ENCODE assay signal across 21 mouse cellular contexts in the genomic region with DNA sequence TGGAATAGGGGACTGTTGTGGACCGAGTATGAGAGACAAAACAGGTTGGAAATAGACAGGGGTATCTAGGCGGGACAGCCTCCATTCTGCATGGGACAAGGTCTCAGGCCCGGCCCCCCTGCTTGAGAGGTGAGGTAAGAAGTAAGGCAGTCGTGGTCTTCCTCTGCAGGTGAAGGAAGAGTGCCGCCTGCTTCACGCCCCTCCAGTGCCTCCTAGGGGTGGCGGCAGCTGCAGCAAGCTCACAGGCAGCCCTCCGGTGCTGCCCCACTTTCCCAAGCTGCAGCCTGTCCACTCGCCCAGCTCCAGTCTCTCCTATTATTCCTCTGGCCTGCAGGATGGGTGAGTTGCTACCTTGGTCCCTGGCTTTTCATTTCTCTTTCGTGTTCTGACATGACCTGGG. TPM values are rescaled to one million over a fixed set of nuclear protein-coding genes. Genes with fewer than 3 reads are reported as not detected.
DNase-seq lines count a peak whose midpoint lies in the region; ATAC-seq and TF ChIP-seq lines count a peak whose summit lies in the region.
"Had no signal": no experiment of that assay in that cellular context is flagged by ENCODE, and none has a peak within 500 bp of the region (broad histone marks: within the 10 kb centered on the region; RNA-seq: fewer than 3 reads in every experiment).

No protein-coding gene starts in this region.

- 41% methylated on average over 10 of the region's 10 CpGs for WGBS in forebrain, postnatal 0 days
- 38% methylated on average over 10 of the region's 10 CpGs for WGBS in forebrain, embryonic 15.5 days
- 67% methylated on average over 10 of the region's 10 CpGs for WGBS in liver, adult 2 months
- 36% methylated on average over 10 of the region's 10 CpGs for WGBS in stomach, postnatal 0 days

- no peak overlapping the region for H3K4me2 ChIP-seq in forebrain, postnatal 0 days (ENCODE audit: low read depth)
- no peak overlapping the region for H3K4me2 ChIP-seq in forebrain, embryonic 15.5 days (replicated peaks)
- no peak overlapping the region for H3K4me2 ChIP-seq in stomach, postnatal 0 days (replicated peaks; ENCODE audit: low read depth)

- TF ChIP-seq POLR2A in liver, adult 2 months (IDR thresholded peaks at IDR 0.05; ENCODE audit: extremely low read depth, insufficient read depth, low read length): no peak

- no peaks in the 10 kb centered on the region for H3K79me2 ChIP-seq in liver, adult 2 months (ENCODE audit: control insufficient read depth, insufficient read depth, low read length)

- peaks cover 28% of the 10 kb centered on the region for H3K36me3 ChIP-seq in forebrain, postnatal 0 days (ENCODE audit: insufficient read depth)
- peaks cover 42% of the 10 kb centered on the region for H3K36me3 ChIP-seq in forebrain, embryonic 15.5 days
- peaks cover 20% of the 10 kb centered on the region for H3K36me3 ChIP-seq in liver, adult 2 months (ENCODE audit: control insufficient read depth, insufficient read depth, low read length)
- peaks cover 14% of the 10 kb centered on the region for H3K36me3 ChIP-seq in stomach, postnatal 0 days (ENCODE audit: control insufficient read depth, insufficient read depth, low read length)

- H3K4me1 ChIP-seq in forebrain, postnatal 0 days (ENCODE audit: insufficient read depth): no peaks in the 10 kb centered on the region
- peaks cover 25% of the 10 kb centered on the region for H3K4me1 ChIP-seq in forebrain, embryonic 15.5 days
- peaks cover 5% of the 10 kb centered on the region; the same call in 1 of the 2 replicates for H3K4me1 ChIP-seq in liver, adult 2 months (ENCODE audit: control insufficient read depth, insufficient read depth, low read length)
- no peaks in the 10 kb centered on the region for H3K4me1 ChIP-seq in stomach, postnatal 0 days (replicated peaks; ENCODE audit: control insufficient read depth, insufficient read depth)

- H3K27ac ChIP-seq in forebrain, postnatal 0 days (ENCODE audit: low read depth, low read length): no peak overlapping the region
- no peak overlapping the region for H3K27ac ChIP-seq in forebrain, embryonic 15.5 days (replicated peaks)
- no peak overlapping the region for H3K27ac ChIP-seq in liver, adult 2 months (replicated peaks; ENCODE audit: insufficient read depth, low read depth, low read length)
- no peak overlapping the region for H3K27ac ChIP-seq in stomach, postnatal 0 days (replicated peaks)
- H3K27ac ChIP-seq: heart, embryonic 13.5 days; intestine, embryonic 15.5 days; liver, embryonic 15.5 days; macrophage; midbrain, embryonic 15.5 days had no signal

- peak; percentile 39 for TF ChIP-seq CTCF in forebrain, postnatal 0 days (IDR thresholded peaks at IDR 0.05; ENCODE audit: low read depth)
- TF ChIP-seq CTCF in liver, adult 2 months (IDR thresholded peaks at IDR 0.05; ENCODE audit: low read depth, low read length): peak; percentile 18; the same call in 1 of the 2 replicates
- peak; percentile 47 for TF ChIP-seq CTCF in stomach, postnatal 0 days (IDR thresholded peaks at IDR 0.05; ENCODE audit: low read depth)

- DNase-seq in forebrain, postnatal 0 days: no peak
- no peak for DNase-seq in liver, adult 2 months (ENCODE audit: extremely low read depth, low read depth, low spot score)
- no peak for DNase-seq in liver
- peak; percentile 15 for DNase-seq in thymus, postnatal 25 days
- no peak for DNase-seq in thymus, postnatal 0 days (ENCODE audit: low spot score)
- no peak for DNase-seq in stomach, postnatal 0 days (ENCODE audit: low spot score)
- no peak for DNase-seq in gastrocnemius, adult 8-10 months (ENCODE audit: low spot score in 2 of 2)
- DNase-seq: adrenal gland, postnatal 14 days; cerebellum, adult 8-10 months; kidney, postnatal 10 days; layer of hippocampus, adult 9-11 months; thymus, postnatal 36 days had no signal

- ATAC-seq in forebrain, postnatal 0 days: no peak
- ATAC-seq in forebrain, embryonic 15.5 days (replicated peaks): no peak
- ATAC-seq in stomach, postnatal 0 days (ENCODE audit: low FRiP score, low TSS enrichment): no peak
- ATAC-seq: intestine, embryonic 15.5 days; midbrain, embryonic 15.5 days had no signal

- H3K27me3 ChIP-seq in forebrain, postnatal 0 days (ENCODE audit: insufficient read depth, low read length): no peaks in the 10 kb centered on the region
- H3K27me3 ChIP-seq in forebrain, embryonic 15.5 days: no peaks in the 10 kb centered on the region
- H3K27me3 ChIP-seq in liver, adult 2 months (ENCODE audit: control insufficient read depth, insufficient read depth, low read length): peaks cover 8% of the 10 kb centered on the region
- H3K27me3 ChIP-seq in stomach, postnatal 0 days (ENCODE audit: control insufficient read depth, insufficient read depth, low read length): peaks cover 8% of the 10 kb centered on the region
- H3K27me3 ChIP-seq: midbrain, embryonic 15.5 days had no signal

- no peak overlapping the region for H3K4me3 ChIP-seq in forebrain, postnatal 0 days (ENCODE audit: low read depth, low read length)
- H3K4me3 ChIP-seq in forebrain, embryonic 15.5 days: no peak overlapping the region
- H3K4me3 ChIP-seq in liver, adult 2 months (ENCODE audit: insufficient read depth, low read depth, low read length): no peak overlapping the region
- no peak overlapping the region for H3K4me3 ChIP-seq in stomach, postnatal 0 days (ENCODE audit: low read depth, low read length)
- H3K4me3 ChIP-seq: erythroblast, embryonic 14.5 days; liver, embryonic 15.5 days had no signal

- no peak for TF ChIP-seq EP300 in stomach, postnatal 0 days (optimal IDR thresholded peaks at IDR 0.05)

- no peaks in the 10 kb centered on the region for H3K9me3 ChIP-seq in forebrain, postnatal 0 days (ENCODE audit: low read length)
- no peaks in the 10 kb centered on the region for H3K9me3 ChIP-seq in forebrain, embryonic 15.5 days
- no peaks in the 10 kb centered on the region for H3K9me3 ChIP-seq in stomach, postnatal 0 days (ENCODE audit: control insufficient read depth, low read length)
- H3K9me3 ChIP-seq: heart, embryonic 13.5 days; intestine, embryonic 15.5 days; liver, embryonic 15.5 days; midbrain, embryonic 15.5 days had no signal

- H3K9ac ChIP-seq in forebrain, postnatal 0 days: no peak overlapping the region
- H3K9ac ChIP-seq in forebrain, embryonic 15.5 days (replicated peaks): no peak overlapping the region
- no peak overlapping the region for H3K9ac ChIP-seq in liver, adult 2 months (ENCODE audit: low read depth, low read length)
- no peak overlapping the region for H3K9ac ChIP-seq in stomach, postnatal 0 days (ENCODE audit: low read length)
- H3K9ac ChIP-seq: intestine, embryonic 15.5 days; liver, embryonic 15.5 days; midbrain, embryonic 15.5 days had no signal

RNA-seq across cellular contexts. Expression of a gene that starts 9.8 kb away (rescaled TPM):
- total RNA-seq in forebrain, postnatal 0 days (2014; rRNA removed): 1.0 and 2.0 TPM in 2 replicates
- polyA plus RNA-seq in forebrain, postnatal 0 days (2015; fragmentation: Nextera tagmentation; extraction: Ambion mirVana): 2.0 and 2.5 TPM in 2 replicates
- polyA plus RNA-seq in forebrain, embryonic 15.5 days (2015; fragmentation: Nextera tagmentation; extraction: Ambion mirVana): 2.9 and 3.1 TPM in 2 replicates
- total RNA-seq in liver, adult 2 months (2014; rRNA removed): not detected in 2 replicates
- polyA plus RNA-seq in liver, adult 2 months (2012; rRNA removed): not detected in 2 replicates
- not detected in 2 replicates for polyA plus RNA-seq in thymus, postnatal 0 days (2015; fragmentation: Nextera tagmentation; extraction: Ambion mirVana)
- not detected in 2 replicates for polyA plus RNA-seq in stomach, postnatal 0 days (2015; fragmentation: Nextera tagmentation; extraction: Ambion mirVana)
- not detected for total RNA-seq in gastrocnemius, adult 8-10 months (2022)
- total RNA-seq: adrenal gland, postnatal 14 days; hematopoietic stem cell, adult 5-6 weeks had no signal
- polyA plus RNA-seq: erythroblast, embryonic 14.5 days; gonadal fat pad, adult 2 months; heart, embryonic 13.5 days; intestine, embryonic 15.5 days; liver, embryonic 15.5 days; macrophage had no signal

RNA-seq across cellular contexts. Expression of a gene that starts 10.8 kb away (rescaled TPM):
- 10.4 and 10.5 TPM in 2 replicates for total RNA-seq in forebrain, postnatal 0 days (2014; rRNA removed)
- polyA plus RNA-seq in forebrain, postnatal 0 days (2015; fragmentation: Nextera tagmentation; extraction: Ambion mirVana): 5.5 and 7.2 TPM in 2 replicates
- 12.7 and 12.8 TPM in 2 replicates for polyA plus RNA-seq in forebrain, embryonic 15.5 days (2015; fragmentation: Nextera tagmentation; extraction: Ambion mirVana)
- total RNA-seq in liver, adult 2 months (2014; rRNA removed): not detected in 2 replicates
- not detected in 2 replicates for polyA plus RNA-seq in liver, adult 2 months (2012; rRNA removed)
- polyA plus RNA-seq in thymus, postnatal 0 days (2015; fragmentation: Nextera tagmentation; extraction: Ambion mirVana): 0.05 and 0.09 TPM in 2 replicates
- 0.10 and 0.12 TPM in 2 replicates for polyA plus RNA-seq in stomach, postnatal 0 days (2015; fragmentation: Nextera tagmentation; extraction: Ambion mirVana)
- total RNA-seq in gastrocnemius, adult 8-10 months (2022): not detected
- total RNA-seq: hematopoietic stem cell, adult 5-6 weeks had no signal
- polyA plus RNA-seq: erythroblast, embryonic 14.5 days; macrophage had no signal

RNA-seq across cellular contexts. Expression of a gene that starts 39.2 kb away (rescaled TPM):
- total RNA-seq in forebrain, postnatal 0 days (2014; rRNA removed): 50.3 and 57.9 TPM in 2 replicates
- polyA plus RNA-seq in forebrain, postnatal 0 days (2015; fragmentation: Nextera tagmentation; extraction: Ambion mirVana): 45.9 and 56.1 TPM in 2 replicates
- 73.9 and 79.7 TPM in 2 replicates for polyA plus RNA-seq in forebrain, embryonic 15.5 days (2015; fragmentation: Nextera tagmentation; extraction: Ambion mirVana)
- total RNA-seq in liver, adult 2 months (2014; rRNA removed): 218 and 239 TPM in 2 replicates
- 106 and 124 TPM in 2 replicates for polyA plus RNA-seq in liver, adult 2 months (2012; rRNA removed)
- polyA plus RNA-seq in thymus, postnatal 0 days (2015; fragmentation: Nextera tagmentation; extraction: Ambion mirVana): 111 and 124 TPM in 2 replicates
- 201 and 213 TPM in 2 replicates for polyA plus RNA-seq in stomach, postnatal 0 days (2015; fragmentation: Nextera tagmentation; extraction: Ambion mirVana)
- 100 to 1,000 TPM; 282 to 349 (median 303) TPM for total RNA-seq in gastrocnemius, adult 8-10 months (2022)

RNA-seq across cellular contexts. Expression of a gene that starts 39.3 kb away (rescaled TPM):
- 54.4 and 59.3 TPM in 2 replicates for total RNA-seq in forebrain, postnatal 0 days (2014; rRNA removed)
- 43.2 and 46.2 TPM in 2 replicates for polyA plus RNA-seq in forebrain, postnatal 0 days (2015; fragmentation: Nextera tagmentation; extraction: Ambion mirVana)
- polyA plus RNA-seq in forebrain, embryonic 15.5 days (2015; fragmentation: Nextera tagmentation; extraction: Ambion mirVana): 65.2 and 73.6 TPM in 2 replicates
- total RNA-seq in liver, adult 2 months (2014; rRNA removed): 252 and 270 TPM in 2 replicates
- polyA plus RNA-seq in liver, adult 2 months (2012; rRNA removed): 137 and 138 TPM in 2 replicates
- 182 and 193 TPM in 2 replicates for polyA plus RNA-seq in thymus, postnatal 0 days (2015; fragmentation: Nextera tagmentation; extraction: Ambion mirVana)
- polyA plus RNA-seq in stomach, postnatal 0 days (2015; fragmentation: Nextera tagmentation; extraction: Ambion mirVana): 323 and 350 TPM in 2 replicates
- total RNA-seq in gastrocnemius, adult 8-10 months (2022): 100 to 1,000 TPM; 363 to 499 (median 389) TPM

RNA-seq across cellular contexts. Expression of a gene that starts 42.3 kb away (rescaled TPM):
- 12.3 and 14.3 TPM in 2 replicates for total RNA-seq in forebrain, postnatal 0 days (2014; rRNA removed)
- polyA plus RNA-seq in forebrain, postnatal 0 days (2015; fragmentation: Nextera tagmentation; extraction: Ambion mirVana): 26.8 and 34.1 TPM in 2 replicates
- polyA plus RNA-seq in forebrain, embryonic 15.5 days (2015; fragmentation: Nextera tagmentation; extraction: Ambion mirVana): 99.2 and 114 TPM in 2 replicates
- total RNA-seq in liver, adult 2 months (2014; rRNA removed): 8.9 and 14.6 TPM in 2 replicates
- polyA plus RNA-seq in liver, adult 2 months (2012; rRNA removed): 13.9 and 14.1 TPM in 2 replicates
- 292 and 327 TPM in 2 replicates for polyA plus RNA-seq in thymus, postnatal 0 days (2015; fragmentation: Nextera tagmentation; extraction: Ambion mirVana)
- polyA plus RNA-seq in stomach, postnatal 0 days (2015; fragmentation: Nextera tagmentation; extraction: Ambion mirVana): 82.1 and 84.8 TPM in 2 replicates
- total RNA-seq in gastrocnemius, adult 8-10 months (2022): 1 to 10 TPM in 1 of 4 experiments, under 1 TPM in 3; 0.51 to 1.0 (median 0.71) TPM
